Mouse (Mus musculus): ENCODE data around the gene Trpm3. TPM values are rescaled to one million over a fixed set of nuclear protein-coding genes. Genes with fewer than 3 reads are reported as not detected.

Trpm3 gene
- polyA plus RNA-seq, 1 experiment from 2014 or later, result 1.2 TPM

DNA sequence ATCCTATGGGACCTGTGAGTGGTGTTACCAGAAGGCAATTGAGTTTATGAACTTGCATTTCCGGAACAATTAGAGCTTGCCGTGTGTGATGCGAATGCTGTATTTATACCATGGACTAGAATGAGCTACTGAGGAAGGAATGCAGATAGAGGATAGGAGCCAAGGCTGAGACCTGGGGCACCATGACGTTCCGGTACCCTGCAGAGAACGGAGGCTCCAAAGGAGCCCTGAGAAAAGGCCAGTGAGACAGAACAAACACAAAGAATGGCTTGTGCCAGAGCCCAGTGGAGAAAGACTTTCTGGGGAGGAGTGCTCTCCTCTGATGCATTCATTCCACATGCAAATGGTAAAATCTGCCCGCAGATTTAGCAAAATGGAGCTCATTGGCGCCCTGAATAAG is 682.9 kb downstream of the Trpm3 start:
- H3K4me1 ChIP-seq (replicated peaks; ENCODE audit: control insufficient read depth, insufficient read depth, low read length), result no peaks in the 10 kb centered on the region
- H3K27me3 ChIP-seq (ENCODE audit: control insufficient read depth, insufficient read depth, low read depth, low read length), result no peaks in the 10 kb centered on the region
- ATAC-seq (ENCODE audit: low read depth), result no peak
- no peak overlapping the region for H3K9ac ChIP-seq (ENCODE audit: low read length)
- no peaks in the 10 kb centered on the region for H3K36me3 ChIP-seq (ENCODE audit: control insufficient read depth, insufficient read depth, low read length)
- 75% methylated on average over 8 of the region's 8 CpGs for WGBS
- H3K27ac ChIP-seq (ENCODE audit: low read length), result no peak overlapping the region
- H3K4me3 ChIP-seq (ENCODE audit: low read length), result no peak overlapping the region
- no peak overlapping the region for H3K4me2 ChIP-seq (ENCODE audit: low read depth, low read length)
- no peaks in the 10 kb centered on the region for H3K9me3 ChIP-seq (ENCODE audit: control insufficient read depth, low read length)

DNA sequence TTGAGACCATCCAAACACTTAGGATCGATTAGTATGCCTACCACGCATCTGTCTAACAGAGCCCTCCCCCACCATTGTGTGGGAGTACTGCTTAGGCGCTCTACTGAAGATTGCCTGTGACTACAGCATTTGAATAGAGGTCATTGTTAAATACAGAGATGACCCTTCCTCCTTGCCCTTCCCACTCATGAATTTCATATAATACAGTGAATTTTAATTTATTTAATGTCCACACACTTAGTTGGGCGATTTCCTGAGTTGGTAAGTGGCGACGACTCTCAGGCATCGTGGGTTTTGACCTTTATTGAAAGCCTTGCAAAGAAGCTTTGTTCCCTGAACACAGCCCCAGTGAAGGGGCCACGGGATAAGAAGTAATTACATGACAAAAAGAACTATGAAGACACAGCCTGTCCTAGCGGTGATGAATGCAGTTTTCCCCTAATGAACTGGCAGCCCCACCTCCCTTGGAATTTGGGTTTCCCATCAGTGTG is 684.7 kb downstream of the Trpm3 start:
- 77% methylated on average over 9 of the region's 9 CpGs for WGBS
- Histone ChIP-seq H3K27me3 (ENCODE audit: control insufficient read depth, insufficient read depth, low read depth, low read length) (no peaks in the 10 kb centered on the region), H3K4me1 (replicated peaks; ENCODE audit: control insufficient read depth, insufficient read depth, low read length) (no peaks in the 10 kb centered on the region), H3K9ac (ENCODE audit: low read length) (no peak overlapping the region), H3K4me2 (ENCODE audit: low read depth, low read length) (no peak overlapping the region), H3K9me3 (ENCODE audit: control insufficient read depth, low read length) (no peaks in the 10 kb centered on the region), H3K27ac (ENCODE audit: low read length) (no peak overlapping the region), H3K4me3 (ENCODE audit: low read length) (no peak overlapping the region), H3K36me3 (ENCODE audit: control insufficient read depth, insufficient read depth, low read length) (no peaks in the 10 kb centered on the region)
- ATAC-seq (ENCODE audit: low read depth), result no peak

DNA sequence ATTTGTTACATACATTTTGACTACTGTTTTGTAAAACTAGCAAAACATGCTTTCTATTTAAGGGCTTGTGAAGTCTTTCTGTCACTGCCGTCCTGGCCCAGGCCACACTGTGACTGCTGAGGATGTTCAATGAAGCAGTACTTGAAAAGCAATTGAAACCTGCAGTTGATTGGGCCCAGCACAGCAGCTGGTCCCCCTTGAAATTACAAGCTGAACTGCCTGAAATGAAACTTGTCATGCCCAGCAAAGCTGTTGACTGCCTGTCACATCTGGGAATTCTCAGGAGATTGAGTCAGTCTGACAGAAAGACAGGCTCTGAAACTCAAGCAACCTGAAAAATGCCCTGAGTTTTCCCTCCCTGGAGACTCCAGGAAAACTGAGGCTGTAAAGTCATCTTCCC is 687.0 kb downstream of the Trpm3 start:
- Histone ChIP-seq H3K4me1 (replicated peaks; ENCODE audit: control insufficient read depth, insufficient read depth, low read length) (no peaks in the 10 kb centered on the region), H3K27me3 (ENCODE audit: control insufficient read depth, insufficient read depth, low read depth, low read length) (no peaks in the 10 kb centered on the region), H3K9me3 (ENCODE audit: control insufficient read depth, low read length) (no peaks in the 10 kb centered on the region), H3K36me3 (ENCODE audit: control insufficient read depth, insufficient read depth, low read length) (no peaks in the 10 kb centered on the region), H3K4me3 (ENCODE audit: low read length) (no peak overlapping the region), H3K9ac (ENCODE audit: low read length) (no peak overlapping the region), H3K27ac (ENCODE audit: low read length) (no peak overlapping the region), H3K4me2 (ENCODE audit: low read depth, low read length) (no peak overlapping the region)
- no peak for ATAC-seq (ENCODE audit: low read depth)
- 64% methylated on average over 1 of the region's 1 CpGs for WGBS

DNA sequence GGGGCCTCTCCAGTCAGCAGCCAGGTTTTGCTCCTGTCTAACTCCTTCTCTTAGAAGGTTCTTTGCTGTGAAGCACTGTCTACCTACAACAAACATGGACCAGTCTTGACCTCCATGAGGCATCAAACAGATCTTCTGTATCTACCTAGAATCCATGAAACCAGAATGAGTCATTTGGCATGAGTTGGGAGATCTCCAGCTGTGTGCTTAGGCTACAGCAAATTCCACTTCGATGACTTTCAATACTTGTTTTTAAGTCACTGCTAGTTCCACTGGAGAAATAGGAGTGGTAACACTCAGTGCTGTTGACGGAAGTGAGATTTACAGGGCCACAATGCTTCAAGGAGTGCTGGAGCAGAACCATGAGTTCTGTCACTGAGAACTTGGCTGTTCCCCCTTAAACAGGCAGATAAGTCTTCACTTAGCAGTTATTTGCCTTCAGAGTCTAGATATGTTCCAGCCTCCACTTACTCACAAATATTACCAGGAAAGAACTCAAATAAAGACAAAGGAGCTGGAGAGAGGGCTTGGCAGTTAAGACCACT is 689.4 kb downstream of the Trpm3 start:
- no peaks in the 10 kb centered on the region for H3K36me3 ChIP-seq (ENCODE audit: control insufficient read depth, insufficient read depth, low read length)
- ATAC-seq (ENCODE audit: low read depth), result no peak
- no peak overlapping the region for H3K4me2 ChIP-seq (ENCODE audit: low read depth, low read length)
- H3K27me3 ChIP-seq (ENCODE audit: control insufficient read depth, insufficient read depth, low read depth, low read length), result no peaks in the 10 kb centered on the region
- no peaks in the 10 kb centered on the region for H3K9me3 ChIP-seq (ENCODE audit: control insufficient read depth, low read length)
- WGBS, result 73% methylated on average over 2 of the region's 2 CpGs
- H3K9ac ChIP-seq (ENCODE audit: low read length), result no peak overlapping the region
- H3K4me3 ChIP-seq (ENCODE audit: low read length), result no peak overlapping the region
- no peak overlapping the region for H3K27ac ChIP-seq (ENCODE audit: low read length)
- H3K4me1 ChIP-seq (replicated peaks; ENCODE audit: control insufficient read depth, insufficient read depth, low read length), result no peaks in the 10 kb centered on the region

DNA sequence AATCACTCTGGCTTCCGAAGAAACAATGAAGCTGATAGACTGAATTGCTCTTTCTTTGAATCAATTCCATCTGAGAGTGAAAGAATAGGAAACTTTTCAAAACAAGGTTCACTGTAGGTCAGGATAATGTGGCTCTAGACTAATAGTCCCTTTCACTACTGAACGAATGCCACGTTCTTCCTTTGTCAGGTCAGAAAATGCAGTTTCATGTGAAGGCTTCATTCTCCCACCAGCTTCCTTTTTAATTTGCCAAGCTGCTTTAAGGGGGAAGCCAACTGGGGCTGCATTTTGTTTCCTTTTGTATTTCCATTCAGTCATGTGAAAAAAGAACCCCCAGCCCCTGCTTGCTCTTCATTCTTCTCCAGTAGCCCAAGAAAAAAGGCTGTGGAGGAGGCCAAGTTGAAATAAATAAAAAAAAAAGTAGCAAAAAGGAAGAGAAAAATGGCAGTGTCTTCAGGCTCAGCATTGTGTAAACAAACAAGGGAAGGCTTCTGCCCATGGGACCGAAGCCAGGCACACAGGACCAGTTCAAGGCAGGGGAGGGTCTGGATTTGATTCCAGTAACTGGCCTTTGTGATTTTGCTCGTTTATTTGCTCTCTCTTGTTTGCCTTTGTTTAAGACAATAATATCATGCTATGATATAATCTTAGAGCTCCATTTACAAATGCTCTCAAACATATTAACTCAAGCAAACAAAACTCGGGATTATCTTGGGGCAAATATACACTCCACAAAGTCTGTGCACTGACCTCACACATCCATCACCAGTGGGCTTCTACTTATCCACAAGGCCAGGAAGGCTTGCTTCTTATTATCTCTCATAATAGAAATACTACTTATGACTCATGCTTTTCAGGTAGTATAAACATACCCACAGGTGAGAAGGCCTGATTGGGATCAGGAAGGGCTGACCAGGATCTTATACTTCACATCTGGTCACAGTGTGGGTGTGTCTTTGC is 702.5 kb downstream of the Trpm3 start:
- no peaks in the 10 kb centered on the region for H3K27me3 ChIP-seq (ENCODE audit: control insufficient read depth, insufficient read depth, low read depth, low read length)
- no peak; the same call in 1 of the 2 replicates for ATAC-seq (ENCODE audit: low read depth)
- no peaks in the 10 kb centered on the region for H3K9me3 ChIP-seq (ENCODE audit: control insufficient read depth, low read length)
- H3K36me3 ChIP-seq (ENCODE audit: control insufficient read depth, insufficient read depth, low read length), result no peaks in the 10 kb centered on the region
- H3K27ac ChIP-seq (ENCODE audit: low read length), result no peak overlapping the region
- H3K4me3 ChIP-seq (ENCODE audit: low read length), result no peak overlapping the region
- no peak overlapping the region for H3K4me2 ChIP-seq (ENCODE audit: low read depth, low read length)
- no peaks in the 10 kb centered on the region for H3K4me1 ChIP-seq (replicated peaks; ENCODE audit: control insufficient read depth, insufficient read depth, low read length)
- no peak overlapping the region for H3K9ac ChIP-seq (ENCODE audit: low read length)
- 46% methylated on average over 6 of the region's 6 CpGs for WGBS

DNA sequence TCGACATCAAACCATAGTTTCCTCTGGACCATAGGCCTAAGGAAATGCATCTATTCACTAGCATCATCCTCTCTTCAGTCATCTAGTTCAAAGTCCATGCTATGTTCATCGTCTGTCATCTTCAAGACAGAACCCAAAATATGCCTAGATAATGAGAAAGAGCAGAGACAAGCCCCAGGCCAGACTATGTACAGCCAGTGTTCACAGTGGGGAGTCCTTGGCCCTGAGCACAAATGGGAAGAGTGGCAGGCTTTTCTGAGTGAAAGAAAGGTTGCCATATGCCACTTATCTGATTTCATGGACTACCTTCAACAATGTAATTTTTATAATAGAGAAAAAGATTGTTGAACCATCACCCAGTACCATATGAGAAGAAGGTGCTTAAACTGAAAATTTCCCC is 703.9 kb downstream of the Trpm3 start:
- no peak overlapping the region for H3K9ac ChIP-seq (ENCODE audit: low read length)
- WGBS, result 89% methylated on average over 2 of the region's 2 CpGs
- H3K9me3 ChIP-seq (ENCODE audit: control insufficient read depth, low read length), result no peaks in the 10 kb centered on the region
- no peaks in the 10 kb centered on the region for H3K4me1 ChIP-seq (replicated peaks; ENCODE audit: control insufficient read depth, insufficient read depth, low read length)
- ATAC-seq (ENCODE audit: low read depth), result no peak
- no peaks in the 10 kb centered on the region for H3K27me3 ChIP-seq (ENCODE audit: control insufficient read depth, insufficient read depth, low read depth, low read length)
- no peaks in the 10 kb centered on the region for H3K36me3 ChIP-seq (ENCODE audit: control insufficient read depth, insufficient read depth, low read length)
- H3K4me2 ChIP-seq (ENCODE audit: low read depth, low read length), result no peak overlapping the region
- no peak overlapping the region for H3K4me3 ChIP-seq (ENCODE audit: low read length)
- H3K27ac ChIP-seq (ENCODE audit: low read length), result no peak overlapping the region

DNA sequence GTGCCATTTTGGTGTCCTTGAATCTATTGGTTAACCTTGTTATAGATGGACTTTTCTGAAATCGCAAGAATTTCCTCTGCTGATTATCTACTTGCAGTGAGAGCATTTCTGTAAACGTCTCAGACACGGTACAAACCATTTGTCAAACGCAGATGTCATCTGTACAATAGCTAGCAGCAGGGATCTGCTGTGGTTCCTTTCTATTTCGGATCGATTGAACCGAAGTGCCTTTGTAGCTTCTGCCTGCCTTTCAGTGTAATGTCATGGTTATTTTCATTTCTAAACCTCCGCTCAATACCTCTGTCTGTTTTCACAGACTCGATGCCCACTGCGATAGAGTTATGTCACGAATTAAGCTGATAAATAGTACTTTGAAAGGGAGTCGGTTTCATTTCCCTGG is 708.9 kb downstream of the Trpm3 start:
- Histone ChIP-seq H3K9ac (ENCODE audit: low read length) (no peak overlapping the region), H3K4me1 (replicated peaks; ENCODE audit: control insufficient read depth, insufficient read depth, low read length) (no peaks in the 10 kb centered on the region), H3K27ac (ENCODE audit: low read length) (no peak overlapping the region), H3K36me3 (ENCODE audit: control insufficient read depth, insufficient read depth, low read length) (no peaks in the 10 kb centered on the region), H3K4me2 (ENCODE audit: low read depth, low read length) (no peak overlapping the region), H3K27me3 (ENCODE audit: control insufficient read depth, insufficient read depth, low read depth, low read length) (no peaks in the 10 kb centered on the region), H3K9me3 (ENCODE audit: control insufficient read depth, low read length) (no peaks in the 10 kb centered on the region), H3K4me3 (ENCODE audit: low read length) (no peak overlapping the region)
- 70% methylated on average over 12 of the region's 12 CpGs for WGBS
- ATAC-seq (ENCODE audit: low read depth), result no peak

DNA sequence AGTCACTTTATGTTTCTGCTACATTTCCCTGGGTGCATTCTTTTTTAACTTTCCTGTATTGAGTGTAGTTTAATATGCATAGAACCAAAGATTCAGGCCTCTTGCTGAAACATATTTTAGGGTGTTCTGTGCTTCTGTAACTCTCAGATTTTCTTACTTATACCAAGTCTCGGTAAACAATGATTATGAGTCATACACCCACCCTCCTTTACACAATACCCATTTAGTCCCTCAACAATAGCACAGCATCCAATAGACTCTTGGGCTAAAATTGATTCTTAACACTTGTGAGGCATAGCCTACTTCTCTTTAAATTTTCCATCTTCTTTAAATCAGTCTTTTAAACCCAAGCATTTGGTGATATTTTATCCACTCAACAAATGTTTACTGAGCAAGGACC is 709.4 kb downstream of the Trpm3 start:
- H3K4me3 ChIP-seq (ENCODE audit: low read length), result no peak overlapping the region
- no peaks in the 10 kb centered on the region for H3K27me3 ChIP-seq (ENCODE audit: control insufficient read depth, insufficient read depth, low read depth, low read length)
- H3K4me2 ChIP-seq (ENCODE audit: low read depth, low read length), result no peak overlapping the region
- H3K36me3 ChIP-seq (ENCODE audit: control insufficient read depth, insufficient read depth, low read length), result no peaks in the 10 kb centered on the region
- no peak overlapping the region for H3K9ac ChIP-seq (ENCODE audit: low read length)
- no peaks in the 10 kb centered on the region for H3K9me3 ChIP-seq (ENCODE audit: control insufficient read depth, low read length)
- 67% methylated on average over 1 of the region's 1 CpGs for WGBS
- no peak overlapping the region for H3K27ac ChIP-seq (ENCODE audit: low read length)
- no peak for ATAC-seq (ENCODE audit: low read depth)
- no peaks in the 10 kb centered on the region for H3K4me1 ChIP-seq (replicated peaks; ENCODE audit: control insufficient read depth, insufficient read depth, low read length)

DNA sequence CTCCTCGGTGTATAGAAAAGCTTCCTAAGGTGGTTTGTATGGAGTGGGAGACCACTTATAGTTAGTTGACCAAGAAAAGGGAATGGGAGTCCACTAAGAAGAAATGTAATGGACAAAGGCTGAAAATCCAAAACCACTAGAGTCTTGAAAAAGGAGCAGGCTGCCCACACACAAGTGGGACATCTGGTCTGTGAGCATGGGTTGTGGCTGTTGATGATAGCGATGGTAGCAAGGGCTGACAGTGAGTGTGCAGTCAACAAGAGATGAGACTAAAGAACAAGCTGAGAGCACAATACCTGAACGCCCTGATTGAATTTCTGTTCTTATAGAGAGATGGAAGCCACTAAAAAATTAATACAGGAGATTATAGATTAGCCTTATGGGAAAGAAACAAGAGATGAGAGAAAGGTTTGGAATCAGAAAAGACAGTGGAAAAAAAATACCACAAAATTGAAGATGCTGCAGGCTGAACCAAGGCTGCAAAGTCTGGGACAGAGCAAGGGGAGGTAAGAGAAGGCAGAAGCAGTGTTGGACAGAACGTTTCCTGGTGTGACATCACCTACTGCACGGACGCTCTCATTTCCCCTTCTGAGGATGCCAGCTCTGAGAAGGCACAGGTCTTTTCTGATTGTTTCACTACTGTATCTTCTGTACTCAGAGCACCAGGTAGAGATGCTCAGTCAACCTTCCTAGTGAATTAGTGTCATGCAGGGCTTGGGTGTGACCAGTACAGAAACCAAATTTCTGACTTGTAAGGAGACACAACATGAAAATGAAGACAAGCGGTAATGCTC is 710.1 kb downstream of the Trpm3 start:
- Histone ChIP-seq H3K4me2 (ENCODE audit: low read depth, low read length) (no peak overlapping the region), H3K27me3 (ENCODE audit: control insufficient read depth, insufficient read depth, low read depth, low read length) (no peaks in the 10 kb centered on the region), H3K36me3 (ENCODE audit: control insufficient read depth, insufficient read depth, low read length) (no peaks in the 10 kb centered on the region), H3K9me3 (ENCODE audit: control insufficient read depth, low read length) (no peaks in the 10 kb centered on the region), H3K4me3 (ENCODE audit: low read length) (no peak overlapping the region), H3K9ac (ENCODE audit: low read length) (no peak overlapping the region), H3K27ac (ENCODE audit: low read length) (no peak overlapping the region), H3K4me1 (replicated peaks; ENCODE audit: control insufficient read depth, insufficient read depth, low read length) (no peaks in the 10 kb centered on the region)
- 79% methylated on average over 7 of the region's 7 CpGs for WGBS
- ATAC-seq (ENCODE audit: low read depth), result no peak

Measured in lung, embryonic 16.5 days (tissue).